In genomic region chr15:79128208-79128607, GRCm38 (mm10) we compare ENCODE assay signal across 16 mouse cellular contexts. TPM values are rescaled to one million over a fixed set of nuclear protein-coding genes. Genes with fewer than 3 reads are reported as not detected.
A peak's percentile ranks its signal among the peaks of the same experiment; 100 is the strongest.
DNase-seq lines count a peak whose midpoint lies in the region; TF ChIP-seq lines count a peak whose summit lies in the region.
"Had no signal": no experiment of that assay in that cellular context is flagged by ENCODE, and none has a peak within 500 bp of the region (broad histone marks: within the 10 kb centered on the region; RNA-seq: fewer than 3 reads in every experiment).

No protein-coding gene starts in this region.

- WGBS in bone marrow, adult 2 months = 89% methylated on average over 5 of the region's 5 CpGs

- no peak overlapping the region for H3K27ac ChIP-seq in layer of hippocampus, adult 2 months
- H3K27ac ChIP-seq in bone marrow, adult 2 months (ENCODE audit: control insufficient read depth, insufficient read depth, low read depth, low read length, poor library complexity) = no peak overlapping the region
- H3K27ac ChIP-seq: hindbrain, embryonic 13.5 days had no signal

- H3K4me3 ChIP-seq in layer of hippocampus, adult 2 months = no peak overlapping the region
- no peak overlapping the region for H3K4me3 ChIP-seq in bone marrow, adult 2 months (replicated peaks; ENCODE audit: control insufficient read depth, low read depth, low read length)
- H3K4me3 ChIP-seq: heart, embryonic 12.5 days; hindbrain, embryonic 13.5 days had no signal

- H3K4me1 ChIP-seq in bone marrow, adult 2 months (ENCODE audit: control insufficient read depth, insufficient read depth, low read length) = no peaks in the 10 kb centered on the region
- H3K4me1 ChIP-seq: hindbrain, embryonic 13.5 days had no signal

- no peak for TF ChIP-seq POLR2A in bone marrow, adult 2 months (IDR thresholded peaks at IDR 0.05; ENCODE audit: borderline replicate concordance, control insufficient read depth, low read depth, low read length)

- TF ChIP-seq CTCF in layer of hippocampus, adult 2 months (conservative IDR thresholded peaks at IDR 0.05) = peak; percentile 74
- TF ChIP-seq CTCF in bone marrow, adult 2 months (IDR thresholded peaks at IDR 0.05; ENCODE audit: control insufficient read depth, insufficient read depth, low read length) = peak; percentile 54

- DNase-seq in layer of hippocampus, adult 2 months (ENCODE audit: low spot score in 2 of 2) = no peak
- DNase-seq in layer of hippocampus, postnatal 14 days (ENCODE audit: low spot score in 2 of 2) = no peak
- DNase-seq in thymus, postnatal 4 days = peak; percentile 35
- no peak for DNase-seq in thymus, postnatal 25 days
- DNase-seq in urinary bladder, postnatal 36 days (ENCODE audit: low spot score in 2 of 2) = no peak
- no peak for DNase-seq in testis, postnatal 14 days (ENCODE audit: low spot score)
- DNase-seq: adrenal gland, postnatal 14 days; cerebellum, adult 11 months; embryo, embryonic 11 days; kidney, postnatal 14 days; layer of hippocampus, postnatal 36 days; lung, adult 18-20 months had no signal

RNA-seq across cellular contexts. Expression of gene Polr2f, which starts 12.6 kb away (rescaled TPM):
- 100 to 1,000 TPM in 1 of 2 experiments, 10 to 100 TPM in 1; 97.9 to 103 TPM for total RNA-seq in layer of hippocampus, adult 2 months (2021)
- 100 to 1,000 TPM; 114 to 125 TPM for total RNA-seq in layer of hippocampus, postnatal 14 days (2021)
- polyA plus RNA-seq in bone marrow, adult 2 months (2011; ENCODE audit: insufficient read depth, insufficient read length, low replicate concordance, missing spikeins) = 72.8 and 74.0 TPM in 2 replicates

RNA-seq across cellular contexts. Expression of gene 1700088E04Rik, which starts 12.8 kb away (rescaled TPM):
- 10 to 100 TPM in 1 of 2 experiments, 1 to 10 TPM in 1; 8.8 to 10.3 TPM for total RNA-seq in layer of hippocampus, adult 2 months (2021)
- total RNA-seq in layer of hippocampus, postnatal 14 days (2021) = 10 to 100 TPM; 12.4 to 13.5 TPM
- not detected in 2 replicates for polyA plus RNA-seq in bone marrow, adult 2 months (2011; ENCODE audit: insufficient read depth, insufficient read length, low replicate concordance, missing spikeins)

RNA-seq across cellular contexts. Expression of gene Micall1, which starts 19.5 kb away (rescaled TPM):
- 10 to 100 TPM; 31.4 to 35.3 TPM for total RNA-seq in layer of hippocampus, adult 2 months (2021)
- 10 to 100 TPM; 36.5 to 39.3 TPM for total RNA-seq in layer of hippocampus, postnatal 14 days (2021)
- polyA plus RNA-seq in bone marrow, adult 2 months (2011; ENCODE audit: insufficient read depth, insufficient read length, low replicate concordance, missing spikeins) = 4.8 and 20.7 TPM in 2 replicates

RNA-seq across cellular contexts. Expression of gene Sox10, which starts 36.8 kb away (rescaled TPM):
- total RNA-seq in layer of hippocampus, adult 2 months (2021) = 10 to 100 TPM; 27.7 to 30.4 TPM
- total RNA-seq in layer of hippocampus, postnatal 14 days (2021) = 10 to 100 TPM; 52.2 to 54.1 TPM
- not detected in 2 replicates for polyA plus RNA-seq in bone marrow, adult 2 months (2011; ENCODE audit: insufficient read depth, insufficient read length, low replicate concordance, missing spikeins)
- polyA plus RNA-seq: Patski had no signal

RNA-seq across cellular contexts. Expression of gene Eif3l, which starts 53.2 kb away (rescaled TPM):
- total RNA-seq in layer of hippocampus, adult 2 months (2021) = 10 to 100 TPM; 68.9 to 69.5 TPM
- 10 to 100 TPM; 82.2 to 83.1 TPM for total RNA-seq in layer of hippocampus, postnatal 14 days (2021)
- 60.7 and 112 TPM in 2 replicates for polyA plus RNA-seq in bone marrow, adult 2 months (2011; ENCODE audit: insufficient read depth, insufficient read length, low replicate concordance, missing spikeins)
